Mouse (Mus musculus): ENCODE results near the gene Suv39h2. TPM values are rescaled to one million over a fixed set of nuclear protein-coding genes. Genes with fewer than 3 reads are reported as not detected.

Suv39h2 gene
- polyA plus RNA-seq, 1 experiment from 2014 or later, result 21.4 TPM

- Histone ChIP-seq H3K4me2 (ENCODE audit: low read length) (no peak overlapping the region), H3K4me1 (ENCODE audit: control insufficient read depth, insufficient read depth, low read length) (peaks cover 2% of the 10 kb centered on the region; the same call in 1 of the 2 replicates), H3K9ac (ENCODE audit: low read length) (no peak overlapping the region), H3K27me3 (replicated peaks; ENCODE audit: control insufficient read depth, insufficient read depth, low read length) (0 out of 2 replicates have a peak, but pooled peaks cover 5% of the 10 kb centered on the region), H3K27ac (ENCODE audit: low read depth, low read length) (no peak overlapping the region), H3K9me3 (replicated peaks; ENCODE audit: control insufficient read depth, low read length) (no peaks in the 10 kb centered on the region), H3K36me3 (ENCODE audit: control insufficient read depth, insufficient read depth, low read length) (no peaks in the 10 kb centered on the region), H3K4me3 (ENCODE audit: low read depth, low read length) (no peak overlapping the region)
- DNase-seq (ENCODE audit: low spot score) (no peak), ATAC-seq (no peak)
- WGBS, result 57% methylated on average over 1 of the region's 1 CpGs
These were observed 59.2 kb downstream of the Suv39h2 start for GRCm38 (mm10) chr2:3415676-3416075.

GRCm38 (mm10) chr2:3414241-3414640, 60.6 kb downstream of the Suv39h2 start:
- Histone ChIP-seq H3K4me1 (ENCODE audit: control insufficient read depth, insufficient read depth, low read length) (no peaks in the 10 kb centered on the region), H3K4me2 (ENCODE audit: low read length) (no peak overlapping the region), H3K9ac (ENCODE audit: low read length) (no peak overlapping the region), H3K27ac (ENCODE audit: low read depth, low read length) (no peak overlapping the region), H3K9me3 (replicated peaks; ENCODE audit: control insufficient read depth, low read length) (no peaks in the 10 kb centered on the region), H3K36me3 (ENCODE audit: control insufficient read depth, insufficient read depth, low read length) (no peaks in the 10 kb centered on the region), H3K4me3 (ENCODE audit: low read depth, low read length) (no peak overlapping the region), H3K27me3 (replicated peaks; ENCODE audit: control insufficient read depth, insufficient read depth, low read length) (0 out of 2 replicates have a peak, but pooled peaks cover 5% of the 10 kb centered on the region)
- 25% methylated on average over 4 of the region's 4 CpGs for WGBS
- ATAC-seq, result no peak
- peak; percentile 76 for DNase-seq (ENCODE audit: low spot score)

GRCm38 (mm10) chr2:3407756-3408155, 67.1 kb downstream of the Suv39h2 start:
- H3K4me2 ChIP-seq (ENCODE audit: low read length), result no peak overlapping the region
- H3K36me3 ChIP-seq (ENCODE audit: control insufficient read depth, insufficient read depth, low read length), result no peaks in the 10 kb centered on the region
- no peak overlapping the region for H3K4me3 ChIP-seq (ENCODE audit: low read depth, low read length)
- WGBS, result 82% methylated on average over 7 of the region's 7 CpGs
- DNase-seq (ENCODE audit: low spot score) (no peak), ATAC-seq (no peak)
- H3K27me3 ChIP-seq (replicated peaks; ENCODE audit: control insufficient read depth, insufficient read depth, low read length), result no peaks in the 10 kb centered on the region
- no peak overlapping the region for H3K27ac ChIP-seq (ENCODE audit: low read depth, low read length)
- H3K9me3 ChIP-seq (replicated peaks; ENCODE audit: control insufficient read depth, low read length), result no peaks in the 10 kb centered on the region
- H3K4me1 ChIP-seq (ENCODE audit: control insufficient read depth, insufficient read depth, low read length), result no peaks in the 10 kb centered on the region
- no peak overlapping the region for H3K9ac ChIP-seq (ENCODE audit: low read length)

GRCm38 (mm10) chr2:3405981-3406380, 68.8 kb downstream of the Suv39h2 start:
- Histone ChIP-seq H3K4me2 (ENCODE audit: low read length) (no peak overlapping the region), H3K9ac (ENCODE audit: low read length) (no peak overlapping the region), H3K9me3 (replicated peaks; ENCODE audit: control insufficient read depth, low read length) (no peaks in the 10 kb centered on the region), H3K4me3 (ENCODE audit: low read depth, low read length) (no peak overlapping the region), H3K27ac (ENCODE audit: low read depth, low read length) (no peak overlapping the region), H3K27me3 (replicated peaks; ENCODE audit: control insufficient read depth, insufficient read depth, low read length) (no peaks in the 10 kb centered on the region), H3K4me1 (ENCODE audit: control insufficient read depth, insufficient read depth, low read length) (no peaks in the 10 kb centered on the region), H3K36me3 (ENCODE audit: control insufficient read depth, insufficient read depth, low read length) (no peaks in the 10 kb centered on the region)
- ATAC-seq (no peak), DNase-seq (ENCODE audit: low spot score) (no peak)
- 83% methylated on average over 4 of the region's 4 CpGs for WGBS

Other genes starting within 250 kb of the Suv39h2 start
- 77.0 and 97.4 TPM in 2 replicates for gene Nmt2, start 190.8 kb downstream of the Suv39h2 start, polyA plus RNA-seq (2014; fragmentation: Nextera tagmentation; extraction: Ambion mirVana)
- gene Rpp38, start 142.4 kb downstream of the Suv39h2 start, polyA plus RNA-seq (2014; fragmentation: Nextera tagmentation; extraction: Ambion mirVana), result 19.4 and 20.3 TPM in 2 replicates
- 1.7 and 1.8 TPM in 2 replicates for gene Acbd7, start 138.9 kb downstream of the Suv39h2 start, polyA plus RNA-seq (2014; fragmentation: Nextera tagmentation; extraction: Ambion mirVana)
- not detected in 2 replicates for gene Olah, start 77.8 kb downstream of the Suv39h2 start, polyA plus RNA-seq (2014; fragmentation: Nextera tagmentation; extraction: Ambion mirVana)
- gene Meig1, start 52.4 kb downstream of the Suv39h2 start, polyA plus RNA-seq (2014; fragmentation: Nextera tagmentation; extraction: Ambion mirVana), result 5.7 and 6.3 TPM in 2 replicates
- 7.3 and 7.8 TPM in 2 replicates for gene Dclre1c, start 50.9 kb downstream of the Suv39h2 start, polyA plus RNA-seq (2014; fragmentation: Nextera tagmentation; extraction: Ambion mirVana)
- 7.2 and 7.3 TPM in 2 replicates for gene Gm45902, start 37.8 kb upstream of the Suv39h2 start, polyA plus RNA-seq (2014; fragmentation: Nextera tagmentation; extraction: Ambion mirVana)
- 91.7 and 92.6 TPM in 2 replicates for gene Hspa14, start 37.8 kb upstream of the Suv39h2 start, polyA plus RNA-seq (2014; fragmentation: Nextera tagmentation; extraction: Ambion mirVana)
- gene Cdnf, start 38.0 kb upstream of the Suv39h2 start, polyA plus RNA-seq (2014; fragmentation: Nextera tagmentation; extraction: Ambion mirVana), result 0.11 and 0.30 TPM in 2 replicates
- 75.4 and 77.3 TPM in 2 replicates for gene Fam107b, start 95.5 kb upstream of the Suv39h2 start, polyA plus RNA-seq (2014; fragmentation: Nextera tagmentation; extraction: Ambion mirVana)

All from forebrain, embryonic 14.5 days (tissue).